Mouse (Mus musculus) midbrain, embryonic 13.5 days (tissue): ENCODE measurements at regions not wholly inside any gene's neighbourhood (a gene's known extent, or its start where the extent isn't known, plus 50 kb on each side); places are given as distances from the start of the nearest gene placed in this dataset.

Experiments
- ATAC-seq: fragments of 200-750 bp; cut with Nextera tagmentation; 2 replicates; pipeline ENCODE4 v1.8.0; 2017; ENCODE audit warnings: mild to moderate bottlenecking, moderate TSS enrichment, moderate library complexity
- H3K27ac ChIP-seq: fragments of 300-500 bp; sonication (generic); 2 replicates; pipeline ENCODE4 v1.5.1; 2015; ENCODE audit warnings: inconsistent platforms, mild to moderate bottlenecking, moderate library complexity
- H3K27me3 ChIP-seq: fragments of 300-500 bp; sonication (generic); 2 replicates; pipeline ENCODE4 v1.6.1; 2015; ENCODE audit warnings: mild to moderate bottlenecking, inconsistent platforms
- H3K36me3 ChIP-seq: fragments of 300-500 bp; sonication (generic); 2 replicates; pipeline ENCODE4 v1.6.1; 2015; ENCODE audit warnings: mild to moderate bottlenecking, inconsistent platforms
- H3K4me1 ChIP-seq: fragments of 300-500 bp; sonication (generic); replicated peaks from 2 replicates; pipeline ENCODE4 v1.6.1; 2015; ENCODE audit warnings: inconsistent platforms
- H3K4me2 ChIP-seq: fragments of 300-500 bp; sonication (generic); replicated peaks from 2 replicates; pipeline ENCODE4 v1.6.1; 2015; ENCODE audit warnings: moderate library complexity, mild to moderate bottlenecking, inconsistent platforms
- H3K4me3 ChIP-seq: fragments of 300-500 bp; sonication (generic); replicated peaks from 2 replicates; pipeline ENCODE4 v1.5.1; 2015; ENCODE audit warnings: mild to moderate bottlenecking, inconsistent platforms
- H3K9ac ChIP-seq: fragments of 300-500 bp; sonication (generic); replicated peaks from 2 replicates; pipeline ENCODE4 v1.6.1; 2015; ENCODE audit warnings: mild to moderate bottlenecking, inconsistent platforms
- H3K9me3 ChIP-seq: fragments of 300-500 bp; sonication (generic); 2 replicates; pipeline ENCODE4 v1.6.1; 2016; ENCODE audit warnings: mild to moderate bottlenecking, inconsistent platforms
- WGBS: fragments of 180-500 bp; shearing (Covaris S2); methylation state at CpG from one replicate; pipeline ENCODE4 v1.1.7; 2015; 5-methylcytosine and 5-hydroxymethylcytosine counted together

DNA sequence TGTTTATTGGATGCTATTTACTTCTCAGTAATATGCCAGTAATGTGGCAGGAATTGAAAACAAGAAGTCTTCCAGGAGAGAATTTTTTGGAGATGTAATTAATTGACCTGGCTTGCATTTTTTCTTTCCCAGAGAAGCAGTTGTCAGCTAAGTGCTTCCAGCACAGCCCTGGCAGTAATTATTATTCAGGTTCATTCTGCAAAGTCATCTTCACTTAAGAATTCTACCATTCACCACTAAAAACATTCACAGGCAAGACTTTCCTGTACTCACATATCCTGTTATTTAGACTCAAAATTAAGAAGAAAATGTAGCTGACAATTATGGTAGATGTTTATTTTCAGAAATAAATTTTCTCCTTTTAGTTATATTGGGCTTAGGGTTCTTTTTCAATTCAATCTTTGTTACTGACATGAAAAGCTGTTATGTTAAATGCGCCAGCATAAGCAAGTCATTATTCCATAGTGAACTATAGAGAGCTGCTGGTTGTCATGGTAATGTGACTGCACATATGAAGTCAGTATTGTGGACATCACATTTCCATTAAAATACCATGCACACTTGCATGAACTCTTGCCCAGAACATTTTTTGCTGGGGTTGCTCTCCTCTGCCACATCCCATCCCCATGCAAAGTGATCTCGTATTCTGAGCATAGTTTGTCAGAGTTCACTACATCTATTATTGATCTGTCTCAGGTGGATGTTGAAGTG is 59.3 kb upstream of the Nox4 start:
- Histone ChIP-seq H3K36me3 (no peaks in the 10 kb centered on the region), H3K4me1 (peaks cover 12% of the 10 kb centered on the region; the same call in 1 of the 2 replicates), H3K9me3 (no peaks in the 10 kb centered on the region), H3K27me3 (no peaks in the 10 kb centered on the region), H3K27ac (no peak overlapping the region), H3K4me3 (no peak overlapping the region), H3K9ac (no peak overlapping the region), H3K4me2 (no peak overlapping the region)
- 18% methylated on average over 2 of the region's 2 CpGs for WGBS
- ATAC-seq, result peak; percentile 95

DNA sequence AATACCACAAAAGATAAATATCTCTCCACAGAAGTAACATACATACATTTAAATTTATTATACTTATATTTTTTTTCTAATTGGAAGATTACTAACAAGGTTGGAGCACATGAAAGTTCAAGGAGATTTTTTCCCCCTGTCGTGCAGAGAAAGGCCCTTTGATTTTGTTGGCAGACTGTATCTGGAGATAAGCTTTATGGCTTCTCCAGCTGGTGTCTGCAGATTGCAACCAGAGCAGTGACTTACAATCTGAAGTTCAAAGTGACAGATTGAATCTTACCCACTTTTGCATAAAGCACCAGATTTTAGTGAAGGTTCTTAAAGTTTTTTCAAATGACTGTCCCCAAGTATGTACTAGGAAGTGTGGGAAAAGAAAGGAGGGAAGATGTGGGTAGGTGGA is 50.2 kb upstream of the Nox4 start:
- Histone ChIP-seq H3K4me2 (no peak overlapping the region), H3K4me1 (no peaks in the 10 kb centered on the region), H3K36me3 (no peaks in the 10 kb centered on the region), H3K9me3 (no peaks in the 10 kb centered on the region), H3K4me3 (no peak overlapping the region), H3K9ac (no peak overlapping the region), H3K27me3 (no peaks in the 10 kb centered on the region), H3K27ac (no peak overlapping the region)
- WGBS, result 75% methylated on average over 1 of the region's 1 CpGs
- no peak for ATAC-seq
